Mouse (Mus musculus) cerebellum, adult 2 months (tissue): ENCODE results near the gene Rab10. TPM values are rescaled to one million over a fixed set of nuclear protein-coding genes. Genes with fewer than 3 reads are reported as not detected.

Experiments
- DNase-seq, 2 experiments: peaks; one replicate each; pipeline ENCODE4 v3.0.0; 2021
- H3K27ac ChIP-seq: fragments of 200-500 bp; 2 replicates; pipeline ENCODE4 v1.5.1; 2012; ENCODE audit warnings: low read length, control low read depth, inconsistent platforms; ENCODE audit not compliant: insufficient read depth
- H3K27me3 ChIP-seq: fragments of 200-500 bp; 2 replicates; pipeline ENCODE4 v1.6.1; 2012; ENCODE audit warnings: inconsistent platforms, mild to moderate bottlenecking, low read length, moderate library complexity; ENCODE audit not compliant: control insufficient read depth, insufficient read depth
- H3K4me1 ChIP-seq: fragments of 200-500 bp; 2 replicates; pipeline ENCODE4 v1.6.1; 2011; ENCODE audit warnings: low read length; ENCODE audit not compliant: control insufficient read depth, insufficient read depth
- H3K4me3 ChIP-seq: fragments of 200-500 bp; replicated peaks from 2 replicates; pipeline ENCODE3; 2011; ENCODE audit warnings: mild to moderate bottlenecking, low read depth, low read length, control low read depth; ENCODE audit not compliant: insufficient read depth
- CTCF ChIP-seq: fragments of 200-500 bp; IDR thresholded peaks from 2 replicates; pipeline ENCODE4 v1.5.1; 2011; ENCODE audit warnings: low read depth, mild to moderate bottlenecking, control low read depth, low read length, moderate library complexity, borderline replicate concordance; ENCODE audit not compliant: insufficient read depth
- POLR2A ChIP-seq: fragments of 200-500 bp; IDR thresholded peaks from 2 replicates; pipeline ENCODE4 v1.6.1; 2011; ENCODE audit warnings: low read length, control low read depth, borderline replicate concordance; ENCODE audit not compliant: insufficient read depth
- WGBS: fragments of 180-500 bp; shearing (Covaris S2); methylation state at CpG from one replicate; pipeline ENCODE4 v1.1.7; 2018; 5-methylcytosine and 5-hydroxymethylcytosine counted together
- polyA plus RNA-seq: library from polyadenylated mRNA; depleted of rRNA; stranded (reverse); fragments of >200 nt; gene quantifications from 2 replicates; pipeline ENCODE4 v1.2.3, GENCODE M21; 2012; rRNA removed

Gene Rab10
- 96.6 and 97.0 TPM in 2 replicates for polyA plus RNA-seq

GRCm38 (mm10) chr12:3309391-3310320 is at the start of gene Rab10:
Gene Rab10 (minus strand): TSS chr12:3309969.
- WGBS: under 1% methylated on average over 109 of the region's 111 CpGs
- TF ChIP-seq CTCF (no peak), POLR2A (peak; percentile 81)
- Histone ChIP-seq H3K27ac (peak within 1 kb of the TSS; percentile 71), H3K4me3 (peak within 1 kb of the TSS; percentile 87), H3K27me3 (no peaks in the 10 kb centered on the region), H3K4me1 (no peaks in the 10 kb centered on the region)
- DNase-seq: peak; percentile 99

DNA sequence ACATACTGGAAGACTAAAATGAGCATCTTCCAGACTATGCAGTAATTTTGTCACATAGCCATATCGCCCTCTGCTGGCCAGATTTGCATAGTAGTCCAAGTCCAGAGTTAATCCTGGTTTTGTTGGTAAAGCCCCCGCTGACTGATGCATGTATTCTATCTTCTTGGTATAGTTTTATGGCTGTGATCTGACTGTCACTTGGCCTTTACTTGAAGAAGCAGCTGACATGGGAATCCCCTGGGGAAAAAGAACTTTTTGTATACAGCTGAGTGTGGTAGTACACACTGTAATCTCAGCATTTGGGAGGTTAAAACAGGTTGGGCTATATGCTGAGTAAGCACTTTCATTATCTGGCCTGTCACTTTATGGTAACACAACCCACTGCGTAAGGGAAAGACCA is 49.5 kb upstream of the Rab10 start:
- no peaks in the 10 kb centered on the region for H3K4me1 ChIP-seq
- H3K27ac ChIP-seq: no peak overlapping the region
- 18% methylated on average over 3 of the region's 3 CpGs for WGBS
- peak; percentile 60 to 74 for DNase-seq
- no peak for TF ChIP-seq POLR2A
- peak; percentile 39; the same call in 1 of the 2 replicates for TF ChIP-seq CTCF
- H3K27me3 ChIP-seq: no peaks in the 10 kb centered on the region
- no peak overlapping the region for H3K4me3 ChIP-seq

- no peaks in the 10 kb centered on the region for H3K27me3 ChIP-seq
- 73% methylated on average over 16 of the region's 16 CpGs for WGBS
- no peak for DNase-seq
- H3K4me1 ChIP-seq: no peaks in the 10 kb centered on the region
- H3K4me3 ChIP-seq: no peak overlapping the region
- no peak for TF ChIP-seq POLR2A
- H3K27ac ChIP-seq: no peak overlapping the region
These were observed 47.1 kb upstream of the Rab10 start for GRCm38 (mm10) chr12:3356824-3357223.

- DNase-seq: no peak
- Histone ChIP-seq H3K27me3 (no peaks in the 10 kb centered on the region), H3K4me1 (no peaks in the 10 kb centered on the region), H3K27ac (no peak overlapping the region), H3K4me3 (no peak overlapping the region)
- TF ChIP-seq CTCF (no peak), POLR2A (no peak)
- 76% methylated on average over 8 of the region's 8 CpGs for WGBS
These were observed 45.3 kb upstream of the Rab10 start for GRCm38 (mm10) chr12:3355068-3355467.

GRCm38 (mm10) chr12:3352216-3352615 is 42.4 kb upstream of the Rab10 start:
- TF ChIP-seq POLR2A: no peak
- TF ChIP-seq CTCF: no peak
- 86% methylated on average over 6 of the region's 6 CpGs for WGBS

DNA sequence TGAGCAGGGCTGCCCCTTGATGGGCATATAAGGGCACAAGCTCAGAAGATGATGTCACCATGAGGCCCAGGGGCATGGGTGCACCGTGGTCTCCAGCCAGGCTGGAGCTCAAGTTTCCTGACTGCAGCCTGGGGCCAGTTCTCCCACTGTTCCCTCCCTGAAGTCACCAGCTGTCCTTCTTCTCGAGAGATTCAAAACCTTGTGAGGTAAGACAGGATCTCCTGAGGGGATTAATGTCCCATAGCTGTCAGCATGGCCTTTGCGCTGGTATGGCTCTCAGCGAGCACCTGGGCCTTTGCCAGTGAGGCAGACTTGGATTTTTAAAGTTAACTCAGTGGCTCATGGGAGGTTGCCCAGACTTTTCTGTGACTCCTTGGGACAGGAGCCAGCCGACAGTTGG is 40.4 kb upstream of the Rab10 start:
- no peak overlapping the region for H3K4me3 ChIP-seq
- no peaks in the 10 kb centered on the region; the same call in 1 of the 2 replicates for H3K27me3 ChIP-seq
- TF ChIP-seq POLR2A: no peak

More at GRCm38 (mm10) chr12:3352216-3352615, 42.4 kb upstream of the Rab10 start:
- no peaks in the 10 kb centered on the region; the same call in 1 of the 2 replicates for H3K27me3 ChIP-seq
- H3K4me1 ChIP-seq: no peaks in the 10 kb centered on the region
- H3K27ac ChIP-seq: no peak overlapping the region
- H3K4me3 ChIP-seq: no peak overlapping the region
- no peak for DNase-seq

GRCm38 (mm10) chr12:3349387-3349786 is 39.6 kb upstream of the Rab10 start:
- Histone ChIP-seq H3K27ac (no peak overlapping the region), H3K4me3 (no peak overlapping the region), H3K27me3 (no peaks in the 10 kb centered on the region; the same call in 1 of the 2 replicates), H3K4me1 (no peaks in the 10 kb centered on the region)
- DNase-seq: no peak
- TF ChIP-seq CTCF (no peak), POLR2A (no peak)
- WGBS: 79% methylated on average over 3 of the region's 3 CpGs

More for the DNA sequence above, 40.4 kb upstream of the Rab10 start:
- WGBS: 12% methylated on average over 5 of the region's 5 CpGs
- Histone ChIP-seq H3K4me1 (no peaks in the 10 kb centered on the region), H3K27ac (no peak overlapping the region)
- DNase-seq: no peak

DNA sequence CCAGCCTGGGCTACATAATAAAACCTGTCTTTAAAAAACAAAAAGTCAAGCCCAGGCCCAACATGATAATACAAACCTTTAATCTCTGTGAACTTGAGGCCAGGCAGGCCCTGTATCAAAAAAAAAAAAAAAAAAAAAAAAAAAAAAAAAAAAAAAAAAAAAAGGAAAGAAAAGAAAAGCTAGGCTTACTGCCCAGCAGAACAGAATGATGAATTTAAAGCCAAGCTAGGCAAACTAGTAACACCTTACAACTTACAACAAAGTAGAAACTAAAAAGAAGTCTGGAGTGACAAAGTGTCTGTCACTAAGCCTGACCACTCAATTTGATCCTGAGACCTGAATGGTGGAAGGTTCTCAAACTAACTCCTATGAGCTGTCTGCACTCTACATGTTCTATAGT is 37.9 kb upstream of the Rab10 start:
- DNase-seq: no peak
- H3K4me1 ChIP-seq: no peaks in the 10 kb centered on the region
- no peak overlapping the region for H3K27ac ChIP-seq
- TF ChIP-seq POLR2A (no peak), CTCF (no peak)
- no peak overlapping the region for H3K4me3 ChIP-seq
- H3K27me3 ChIP-seq: no peaks in the 10 kb centered on the region; the same call in 1 of the 2 replicates
